Mouse (Mus musculus) neural tube, embryonic 11.5 days (tissue): Measurements from ENCODE around the gene Angptl2. TPM values are rescaled to one million over a fixed set of nuclear protein-coding genes. Genes with fewer than 3 reads are reported as not detected.

Experiments
- ATAC-seq: fragments of 200-750 bp; cut with Nextera tagmentation; 2 replicates; pipeline ENCODE4 v1.8.0; 2017; ENCODE audit warnings: moderate number of reproducible peaks, mild to moderate bottlenecking, moderate TSS enrichment, moderate library complexity; ENCODE audit not compliant: insufficient read depth, low FRiP score, low TSS enrichment
- DNase-seq: peaks from one replicate; pipeline ENCODE4 v3.0.0-alpha.2; 2015; ENCODE audit warnings: low spot score
- H3K27ac ChIP-seq: fragments of 300-500 bp; sonication (generic); 2 replicates; pipeline ENCODE4 v1.5.1; 2014; ENCODE audit warnings: low read depth, mild to moderate bottlenecking, low read length
- H3K27me3 ChIP-seq: fragments of 300-500 bp; sonication (generic); 2 replicates; pipeline ENCODE4 v1.6.1; 2014; ENCODE audit warnings: mild to moderate bottlenecking, low read length, mixed read lengths; ENCODE audit not compliant: control insufficient read depth, insufficient read depth
- H3K36me3 ChIP-seq: fragments of 300-500 bp; sonication (generic); 2 replicates; pipeline ENCODE4 v1.6.1; 2014; ENCODE audit warnings: mild to moderate bottlenecking, low read length, moderate library complexity, mixed read lengths; ENCODE audit not compliant: control insufficient read depth, insufficient read depth
- H3K4me1 ChIP-seq: fragments of 300-500 bp; sonication (generic); 2 replicates; pipeline ENCODE4 v1.6.1; 2014; ENCODE audit warnings: low read length, mixed read lengths; ENCODE audit not compliant: control insufficient read depth, insufficient read depth
- H3K4me2 ChIP-seq: fragments of 300-500 bp; sonication (generic); 2 replicates; pipeline ENCODE4 v1.6.1; 2014; ENCODE audit warnings: low read depth, mild to moderate bottlenecking, moderate library complexity
- H3K4me3 ChIP-seq: fragments of 300-500 bp; sonication (generic); 2 replicates; pipeline ENCODE4 v1.5.1; 2014; ENCODE audit warnings: low read depth, low read length
- H3K9ac ChIP-seq: fragments of 300-500 bp; sonication (generic); 2 replicates; pipeline ENCODE4 v1.6.1; 2014; ENCODE audit warnings: mild to moderate bottlenecking, low read length
- H3K9me3 ChIP-seq: fragments of 300-500 bp; sonication (generic); 2 replicates; pipeline ENCODE4 v1.6.1; 2016; ENCODE audit warnings: low read length; ENCODE audit not compliant: control insufficient read depth
- WGBS: fragments of 180-500 bp; shearing (Covaris S2); extraction: QIAGEN DNeasy Blood & Tissue Kit; methylation state at CpG from one replicate; pipeline ENCODE4 v1.1.7; 2014; 5-methylcytosine and 5-hydroxymethylcytosine counted together
- polyA plus RNA-seq: library from polyadenylated mRNA; unstranded; fragments of >200 nt; fragmentation: Nextera tagmentation; extraction: Ambion mirVana; gene quantifications from 2 replicates; pipeline ENCODE4 v1.2.1, GENCODE M21; 2014

Angptl2 gene
- polyA plus RNA-seq, 1 experiment from 2014 or later: 26.5 TPM

DNA sequence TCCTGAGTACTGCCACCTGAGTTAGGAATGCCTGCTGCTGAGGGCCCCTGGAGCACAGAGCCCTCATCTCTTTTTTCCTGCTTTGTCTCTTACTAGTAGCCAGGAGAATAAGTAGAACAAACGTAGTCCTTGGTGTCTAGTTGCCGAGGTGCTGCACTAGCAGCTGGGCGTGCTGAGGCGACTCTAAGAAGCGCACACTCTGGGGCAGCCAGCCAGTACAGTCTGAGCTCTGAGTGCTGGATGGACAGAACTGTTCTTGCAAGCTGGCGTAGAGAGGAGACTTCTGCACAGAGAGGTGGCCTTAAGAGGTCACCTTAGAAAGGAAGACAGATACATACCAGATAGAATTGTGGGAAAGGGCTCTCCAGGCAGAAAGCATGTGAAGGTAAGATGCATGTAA, 4.4 kb downstream of the Angptl2 start:
- no peak for ATAC-seq
- H3K4me3 ChIP-seq: no peak overlapping the region
- no peak overlapping the region for H3K4me2 ChIP-seq
- no peak for DNase-seq
- H3K9me3 ChIP-seq: no peaks in the 10 kb centered on the region
- peaks cover 19% of the 10 kb centered on the region for H3K4me1 ChIP-seq
- no peak overlapping the region for H3K9ac ChIP-seq
- H3K36me3 ChIP-seq: peaks cover 4% of the 10 kb centered on the region
- 83% methylated on average over 6 of the region's 6 CpGs for WGBS
- H3K27me3 ChIP-seq: no peaks in the 10 kb centered on the region
- no peak overlapping the region for H3K27ac ChIP-seq

DNA sequence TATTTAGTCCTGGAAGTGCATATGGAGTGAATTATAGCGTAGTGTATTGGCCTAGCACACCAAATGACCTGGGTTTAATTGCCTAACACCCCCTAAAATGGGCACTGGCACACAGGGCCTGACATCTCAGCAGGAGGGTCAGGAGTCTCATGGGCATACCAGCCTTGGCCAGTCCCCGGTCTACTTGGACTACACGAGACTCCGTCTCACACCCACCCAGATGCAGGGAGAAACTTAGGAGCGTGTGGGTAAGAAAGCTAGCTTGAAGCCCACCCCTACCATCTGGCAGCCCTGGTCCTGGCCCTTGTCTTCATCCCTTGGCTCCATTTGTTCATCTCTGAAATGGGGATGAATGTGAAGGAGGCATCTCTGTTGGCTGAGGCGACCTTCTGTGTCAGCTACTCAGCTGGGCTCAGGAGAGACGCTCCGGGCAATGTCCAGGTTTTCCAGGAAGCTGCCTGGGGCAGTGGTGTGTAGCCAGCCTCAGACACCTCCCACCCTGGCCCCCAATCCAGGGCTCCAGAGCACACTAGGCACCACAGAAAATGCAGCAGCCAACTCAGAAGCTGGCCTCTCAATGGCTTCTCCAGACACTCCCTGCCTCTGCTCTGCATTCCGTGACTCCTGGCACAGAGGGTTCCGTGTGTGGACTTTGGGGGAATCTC, 4.9 kb downstream of the Angptl2 start:
- H3K9me3 ChIP-seq: no peaks in the 10 kb centered on the region
- no peak for ATAC-seq
- peaks cover 14% of the 10 kb centered on the region for H3K4me1 ChIP-seq
- WGBS: 87% methylated on average over 10 of the region's 10 CpGs
- no peak overlapping the region for H3K27ac ChIP-seq
- H3K27me3 ChIP-seq: no peaks in the 10 kb centered on the region
- H3K36me3 ChIP-seq: peaks cover 4% of the 10 kb centered on the region
- H3K4me2 ChIP-seq: no peak overlapping the region
- H3K9ac ChIP-seq: no peak overlapping the region
- no peak overlapping the region for H3K4me3 ChIP-seq
- no peak for DNase-seq

DNA sequence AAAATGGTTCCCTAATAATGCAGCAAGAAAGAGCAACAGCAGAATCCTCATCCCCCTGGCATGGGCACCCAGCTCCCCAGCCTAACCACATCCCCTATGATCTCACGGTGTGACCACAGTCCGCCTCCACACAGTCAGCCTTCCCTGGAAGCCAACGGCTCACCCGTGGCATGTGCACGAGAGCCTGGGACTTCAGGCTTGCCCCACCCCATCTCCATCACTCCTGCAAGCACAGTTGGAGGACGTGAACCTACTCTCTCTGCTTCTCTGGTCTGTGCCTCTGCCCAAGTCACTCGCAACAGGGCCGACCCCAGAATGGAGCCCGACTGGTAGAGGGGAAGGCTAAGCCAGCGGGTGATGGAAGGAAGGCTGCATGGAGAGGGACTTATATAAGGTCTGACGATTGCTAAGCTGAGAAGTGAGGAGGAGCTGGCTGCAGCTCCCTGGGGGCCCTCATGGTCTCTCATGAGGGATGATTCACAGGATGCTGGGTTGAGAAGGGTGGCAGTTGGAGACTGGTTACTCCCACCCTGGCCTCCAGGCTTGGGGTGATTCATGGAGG, 5.6 kb downstream of the Angptl2 start:
- ATAC-seq (no peak), DNase-seq (no peak)
- WGBS: 87% methylated on average over 11 of the region's 11 CpGs
- H3K4me3 ChIP-seq: no peak overlapping the region
- H3K9me3 ChIP-seq: no peaks in the 10 kb centered on the region
- no peak overlapping the region for H3K9ac ChIP-seq
- H3K36me3 ChIP-seq: peaks cover 4% of the 10 kb centered on the region
- H3K4me1 ChIP-seq: peaks cover 12% of the 10 kb centered on the region
- H3K27ac ChIP-seq: no peak overlapping the region
- H3K27me3 ChIP-seq: no peaks in the 10 kb centered on the region
- H3K4me2 ChIP-seq: no peak overlapping the region

DNA sequence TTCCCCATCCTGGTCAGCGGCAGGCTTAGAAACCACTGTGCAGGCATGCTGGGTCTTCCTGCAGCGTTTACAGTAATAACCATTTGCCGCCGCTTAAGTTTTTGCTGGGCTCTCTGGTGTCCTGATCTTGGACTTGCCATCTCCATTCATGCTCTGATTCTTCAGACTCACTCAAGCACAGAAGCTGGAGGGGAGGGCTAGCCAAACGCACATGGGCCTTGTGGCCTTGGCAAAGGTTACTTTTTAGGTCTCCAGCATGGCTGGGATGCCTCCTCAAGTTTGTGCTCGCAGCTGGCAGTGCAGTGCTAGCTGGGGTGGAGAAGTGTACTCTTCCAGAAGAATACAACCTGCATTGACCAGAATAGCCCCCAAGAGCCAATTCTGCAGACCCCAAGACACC, 6.6 kb downstream of the Angptl2 start:
- Histone ChIP-seq H3K36me3 (peaks cover 4% of the 10 kb centered on the region), H3K27me3 (no peaks in the 10 kb centered on the region), H3K4me2 (no peak overlapping the region), H3K9ac (no peak overlapping the region), H3K9me3 (no peaks in the 10 kb centered on the region), H3K27ac (no peak overlapping the region), H3K4me3 (no peak overlapping the region), H3K4me1 (peaks cover 4% of the 10 kb centered on the region)
- DNase-seq: no peak
- WGBS: 88% methylated on average over 6 of the region's 6 CpGs
- ATAC-seq: no peak

DNA sequence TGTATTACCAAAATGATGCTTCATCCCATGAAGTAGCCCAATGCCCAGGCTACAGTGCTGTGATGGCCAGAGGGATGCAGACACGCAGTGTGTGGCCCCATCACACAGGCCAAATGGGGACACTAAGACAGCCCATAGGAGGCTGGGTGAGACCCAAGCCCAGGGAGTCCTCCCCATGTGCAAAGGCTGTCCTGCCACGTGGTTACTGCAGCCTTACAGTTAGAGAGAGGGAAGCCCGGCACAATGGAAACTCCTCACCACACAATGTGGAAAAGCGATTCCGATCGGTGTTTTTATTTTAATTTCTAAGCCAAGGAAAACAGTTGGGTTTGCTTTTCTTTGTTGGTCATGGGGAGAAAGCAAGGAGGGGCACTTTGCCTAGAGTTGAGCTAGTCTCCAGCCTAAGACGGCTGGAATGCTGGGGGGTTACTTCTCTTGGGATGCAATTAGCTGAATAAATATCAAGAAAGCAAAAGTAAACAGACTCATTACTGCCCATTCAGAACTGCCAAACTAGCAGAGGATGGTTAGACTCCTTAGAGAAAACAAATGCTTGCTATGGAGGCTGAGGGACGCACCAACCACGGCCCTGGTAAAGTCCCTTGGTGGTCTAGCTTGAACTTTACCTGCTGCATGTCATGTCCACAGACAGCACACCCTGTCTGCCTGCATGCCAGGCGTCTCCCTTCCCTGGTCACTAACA, 7.9 kb downstream of the Angptl2 start:
- H3K9ac ChIP-seq: no peak overlapping the region
- peaks cover 6% of the 10 kb centered on the region for H3K36me3 ChIP-seq
- ATAC-seq: no peak
- 0 out of 2 replicates have a peak, but pooled peaks cover 2% of the 10 kb centered on the region for H3K4me1 ChIP-seq
- no peak overlapping the region for H3K4me2 ChIP-seq
- WGBS: 81% methylated on average over 10 of the region's 10 CpGs
- no peak for DNase-seq
- no peaks in the 10 kb centered on the region for H3K27me3 ChIP-seq
- H3K9me3 ChIP-seq: no peaks in the 10 kb centered on the region
- H3K4me3 ChIP-seq: no peak overlapping the region
- no peak overlapping the region for H3K27ac ChIP-seq

DNA sequence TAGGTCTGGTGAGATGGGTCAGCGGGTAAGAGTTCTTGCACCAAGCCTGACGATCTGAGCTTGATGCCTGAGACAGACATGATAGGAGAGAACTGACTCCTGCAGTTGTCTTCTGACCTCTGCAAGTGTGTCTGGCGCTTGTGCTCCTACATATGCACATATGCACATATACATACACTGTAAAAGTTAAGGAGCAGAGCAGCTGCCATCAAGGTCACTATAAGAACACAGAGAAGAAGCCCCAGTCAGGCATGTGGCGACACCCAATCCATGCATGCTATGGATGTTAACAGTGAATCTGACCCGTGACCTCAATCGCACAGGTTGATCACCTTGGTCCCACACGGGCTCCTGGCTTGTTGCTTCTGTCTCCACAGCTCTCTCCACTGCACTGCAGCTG, 10.1 kb downstream of the Angptl2 start:
- Histone ChIP-seq H3K9ac (no peak overlapping the region), H3K4me2 (no peak overlapping the region), H3K36me3 (peaks cover 6% of the 10 kb centered on the region; the same call in 1 of the 2 replicates), H3K27me3 (no peaks in the 10 kb centered on the region), H3K4me3 (no peak overlapping the region), H3K27ac (no peak overlapping the region), H3K4me1 (0 out of 2 replicates have a peak, but pooled peaks cover 2% of the 10 kb centered on the region), H3K9me3 (no peaks in the 10 kb centered on the region)
- WGBS: 85% methylated on average over 7 of the region's 7 CpGs
- DNase-seq: no peak
- no peak for ATAC-seq

DNA sequence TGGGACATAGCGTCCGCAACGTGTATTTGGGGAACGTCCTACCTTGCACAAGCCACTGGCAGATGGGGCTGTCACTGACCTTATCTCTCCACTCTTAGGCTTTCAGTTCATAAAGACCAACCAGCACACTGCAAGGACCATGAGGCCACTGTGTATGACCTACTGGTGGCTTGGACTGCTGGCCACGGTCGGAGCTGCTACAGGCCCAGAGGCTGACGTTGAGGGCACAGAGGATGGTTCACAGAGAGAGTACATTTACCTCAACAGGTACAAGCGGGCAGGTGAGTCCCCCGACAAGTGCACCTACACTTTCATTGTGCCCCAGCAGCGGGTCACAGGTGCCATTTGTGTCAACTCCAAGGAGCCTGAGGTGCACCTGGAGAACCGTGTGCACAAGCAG, 12.2 kb downstream of the Angptl2 start:
- ATAC-seq (no peak), DNase-seq (no peak)
- no peaks in the 10 kb centered on the region for H3K9me3 ChIP-seq
- no peak overlapping the region for H3K9ac ChIP-seq
- H3K36me3 ChIP-seq: 0 out of 2 replicates have a peak, but pooled peaks cover 2% of the 10 kb centered on the region
- H3K4me2 ChIP-seq: no peak overlapping the region
- peaks cover 7% of the 10 kb centered on the region; the same call in 1 of the 2 replicates for H3K4me1 ChIP-seq
- H3K27ac ChIP-seq: no peak overlapping the region
- WGBS: 94% methylated on average over 11 of the region's 11 CpGs
- no peak overlapping the region for H3K4me3 ChIP-seq
- H3K27me3 ChIP-seq: no peaks in the 10 kb centered on the region

DNA sequence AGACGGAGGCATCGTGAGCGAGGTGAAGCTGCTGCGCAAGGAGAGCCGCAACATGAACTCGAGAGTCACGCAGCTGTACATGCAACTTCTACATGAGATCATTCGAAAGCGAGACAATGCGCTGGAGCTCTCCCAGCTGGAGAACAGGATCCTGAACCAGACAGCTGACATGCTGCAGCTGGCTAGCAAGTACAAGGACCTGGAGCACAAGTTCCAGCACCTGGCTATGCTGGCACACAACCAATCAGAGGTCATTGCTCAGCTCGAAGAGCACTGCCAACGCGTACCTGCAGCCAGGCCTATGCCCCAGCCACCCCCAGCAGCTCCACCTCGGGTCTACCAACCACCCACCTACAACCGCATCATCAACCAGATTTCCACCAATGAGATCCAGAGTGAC, 12.7 kb downstream of the Angptl2 start:
- ATAC-seq (no peak), DNase-seq (no peak)
- Histone ChIP-seq H3K27me3 (no peaks in the 10 kb centered on the region), H3K4me1 (peaks cover 7% of the 10 kb centered on the region; the same call in 1 of the 2 replicates), H3K4me3 (no peak overlapping the region), H3K9ac (no peak overlapping the region), H3K36me3 (0 out of 2 replicates have a peak, but pooled peaks cover 2% of the 10 kb centered on the region), H3K4me2 (no peak overlapping the region), H3K27ac (no peak overlapping the region), H3K9me3 (no peaks in the 10 kb centered on the region)
- WGBS: 96% methylated on average over 15 of the region's 15 CpGs
